Mouse (Mus musculus) hematopoietic stem cell, adult 5-6 weeks (primary cell): ENCODE measurements at regions not wholly inside any gene's neighbourhood (a gene's known extent, or its start where the extent isn't known, plus 50 kb on each side); places are given as distances from the start of the nearest gene placed in this dataset.
"Not testable (repeated sequence)": the region's sequence is repeated elsewhere in the genome, so short reads cannot be mapped to it uniquely, and the experiment has no call there.

Source experiments
- ATAC-seq, 2 experiments: fragments of 125-278 bp in 1 of 2; replicated peaks in 1 of 2; 2 replicates each; pipeline ENCODE4 v1.8.0; 2016 to 2017; ENCODE audit warnings: inconsistent platforms in 2 of 2, mild to moderate bottlenecking in 2 of 2, moderate number of reproducible peaks in 2 of 2, low read depth in 1 of 2, moderate TSS enrichment in 1 of 2; ENCODE audit not compliant: low FRiP score in 2 of 2, poor library complexity in 2 of 2, severe bottlenecking in 2 of 2, insufficient read depth in 1 of 2, low TSS enrichment in 1 of 2

DNA sequence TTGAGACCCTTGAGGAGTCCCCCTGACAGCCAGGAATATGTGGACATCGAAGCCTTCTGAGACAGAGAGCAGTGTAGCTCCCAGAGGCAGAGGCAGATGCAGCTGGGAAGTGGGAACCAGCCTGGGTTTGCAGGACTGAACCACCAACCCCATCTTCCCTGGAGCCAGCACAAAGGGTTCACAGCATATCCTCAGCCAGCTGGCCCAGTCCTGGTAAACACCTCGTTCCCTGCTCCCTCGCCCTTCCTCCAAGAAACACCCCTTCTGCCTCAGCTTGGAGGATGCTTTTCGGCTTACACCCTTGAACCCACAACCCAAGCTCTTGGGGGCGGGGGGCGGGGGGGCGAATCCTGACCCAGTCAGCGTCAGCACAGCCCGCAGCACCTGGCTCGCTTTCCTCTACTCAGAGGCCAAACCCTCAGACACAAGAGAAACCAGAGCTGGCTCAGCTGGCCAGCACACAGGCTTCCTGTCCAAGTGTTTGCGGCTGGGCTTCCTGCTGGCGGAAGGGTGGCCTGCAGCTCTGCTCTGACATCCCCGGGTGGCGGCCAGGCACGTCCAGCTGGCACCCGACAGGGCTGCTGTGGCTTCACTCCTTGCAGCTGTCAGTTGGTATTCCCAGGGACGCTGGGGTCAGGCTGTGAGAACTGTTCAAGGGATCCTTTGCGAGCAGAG lies 82.6 kb downstream of the Cpn2 start:
- ATAC-seq, result peak; percentile 80 to 83

DNA sequence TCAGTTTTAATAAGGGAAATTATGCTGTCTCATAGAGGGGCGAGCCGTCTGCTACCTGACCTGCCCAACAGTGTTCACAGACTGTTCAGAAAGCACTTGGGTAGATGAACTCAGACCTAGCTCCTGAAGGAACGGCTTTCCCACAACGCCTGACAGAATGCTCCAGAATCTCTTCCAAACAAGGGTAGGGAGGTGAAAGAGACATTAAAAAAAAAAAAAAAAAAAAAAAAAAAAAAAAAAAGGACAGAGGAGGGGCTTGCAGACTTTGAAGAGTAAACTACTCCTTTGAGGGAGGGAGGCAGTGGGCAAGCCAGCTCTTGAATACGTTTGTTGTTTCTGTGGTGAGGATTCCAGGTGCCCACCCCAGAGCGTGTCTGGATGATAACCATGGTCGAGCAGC lies 81.6 kb downstream of the Cpn2 start:
- ATAC-seq, result no peak

GRCm38 (mm10) chr16:30186201-30186700 lies 81.0 kb downstream of the Cpn2 start:
- no peak for ATAC-seq

- ATAC-seq, result no peak
Observed at GRCm38 (mm10) chr16:30186701-30187270, 80.5 kb downstream of the Cpn2 start.

GRCm38 (mm10) chr16:30187400-30187799 lies 79.9 kb downstream of the Cpn2 start:
- ATAC-seq, result no peak

DNA sequence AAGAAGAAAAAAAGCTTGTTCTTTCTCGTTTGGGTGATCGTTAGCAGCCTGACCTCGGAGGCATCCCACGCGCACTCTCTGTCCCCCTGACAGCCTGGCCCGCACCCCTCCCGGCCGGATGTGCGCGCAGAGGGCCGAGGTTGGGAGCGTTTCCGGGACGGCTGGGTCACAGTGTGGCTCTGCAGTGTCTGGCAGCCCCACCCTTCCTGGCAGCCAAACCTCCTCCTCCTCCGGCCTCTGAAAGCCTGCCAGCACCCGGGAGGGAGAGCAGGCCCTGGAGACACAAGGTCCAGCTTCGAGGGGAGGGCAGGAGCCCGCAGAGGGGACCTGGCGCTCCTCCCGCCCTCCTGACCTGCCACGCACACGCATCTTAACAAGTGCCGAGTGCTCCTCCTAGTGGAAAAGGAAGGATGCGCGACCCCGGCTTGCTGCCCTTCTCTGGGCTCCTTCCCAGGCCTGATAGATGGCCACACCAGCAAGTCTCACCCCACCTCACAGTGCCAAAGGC lies 79.3 kb downstream of the Cpn2 start:
- ATAC-seq, result peak; percentile 56 to 59

GRCm38 (mm10) chr16:30188769-30189430 lies 78.4 kb downstream of the Cpn2 start:
- ATAC-seq, result no peak

DNA sequence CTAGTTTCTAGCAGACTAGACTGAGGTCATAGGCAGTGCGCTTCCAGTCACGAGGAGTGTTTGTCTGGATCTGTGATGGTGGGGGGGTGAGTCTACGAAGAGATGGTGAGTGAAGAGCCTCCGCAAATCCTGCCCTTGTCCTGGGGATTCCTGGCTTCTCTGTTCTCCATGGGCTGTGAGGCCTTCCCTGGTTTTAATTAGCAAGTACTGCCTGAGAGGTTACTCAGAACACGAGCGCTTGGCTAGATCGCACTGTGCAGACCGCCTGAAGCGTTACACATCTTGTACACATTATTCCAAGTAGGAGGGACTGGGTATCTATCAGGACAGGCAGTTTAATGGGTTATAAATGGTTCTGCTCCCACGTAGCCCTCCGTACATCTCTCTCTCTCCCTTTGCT lies 76.9 kb downstream of the Cpn2 start:
- ATAC-seq, result no peak

GRCm38 (mm10) chr16:30190935-30191514 lies 76.3 kb downstream of the Cpn2 start:
- no peak for ATAC-seq

- ATAC-seq, result no peak
Observed at GRCm38 (mm10) chr16:30193294-30194261, 73.7 kb downstream of the Cpn2 start.

DNA sequence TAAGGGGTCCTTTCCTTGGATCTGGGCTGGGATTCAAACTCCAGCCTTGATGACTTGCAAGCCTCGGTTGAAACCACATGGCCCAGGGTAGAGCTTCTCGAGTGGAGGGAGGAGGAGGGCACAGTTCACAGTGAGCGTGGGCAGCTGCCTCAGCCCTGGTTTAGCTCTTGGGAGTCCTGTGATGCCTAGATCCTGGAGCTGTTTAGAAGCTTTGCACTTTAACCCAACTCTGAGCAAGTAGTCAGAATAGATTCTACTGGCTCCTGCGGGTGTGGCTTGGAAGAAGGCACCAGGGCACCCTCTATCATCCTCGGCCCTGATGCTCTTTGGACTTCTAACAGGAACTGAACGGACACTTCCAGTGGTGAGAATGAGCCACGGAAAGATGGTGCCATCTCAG lies 72.5 kb downstream of the Cpn2 start:
- no peak for ATAC-seq

GRCm38 (mm10) chr16:30195859-30196258 lies 71.4 kb downstream of the Cpn2 start:
- not testable (repeated sequence) for ATAC-seq

- ATAC-seq, result no peak
Observed at GRCm38 (mm10) chr16:30197351-30197750, 69.9 kb downstream of the Cpn2 start.

- no peak for ATAC-seq
Observed at GRCm38 (mm10) chr16:30199836-30200235, 67.5 kb downstream of the Cpn2 start.

GRCm38 (mm10) chr16:30204144-30204543 lies 63.2 kb downstream of the Cpn2 start:
- ATAC-seq, result no peak

GRCm38 (mm10) chr16:30205314-30205815 lies 61.9 kb downstream of the Cpn2 start:
- no peak for ATAC-seq

GRCm38 (mm10) chr16:30205816-30206356 lies 61.4 kb downstream of the Cpn2 start:
- no peak for ATAC-seq
